Mouse (Mus musculus): ENCODE measurements around the gene Ccdc154. TPM values are rescaled to one million over a fixed set of nuclear protein-coding genes. Genes with fewer than 3 reads are reported as not detected.

The Ccdc154 gene
- total and polyA plus RNA-seq, 3 experiments = 0.04 TPM; not detected in 2

DNA sequence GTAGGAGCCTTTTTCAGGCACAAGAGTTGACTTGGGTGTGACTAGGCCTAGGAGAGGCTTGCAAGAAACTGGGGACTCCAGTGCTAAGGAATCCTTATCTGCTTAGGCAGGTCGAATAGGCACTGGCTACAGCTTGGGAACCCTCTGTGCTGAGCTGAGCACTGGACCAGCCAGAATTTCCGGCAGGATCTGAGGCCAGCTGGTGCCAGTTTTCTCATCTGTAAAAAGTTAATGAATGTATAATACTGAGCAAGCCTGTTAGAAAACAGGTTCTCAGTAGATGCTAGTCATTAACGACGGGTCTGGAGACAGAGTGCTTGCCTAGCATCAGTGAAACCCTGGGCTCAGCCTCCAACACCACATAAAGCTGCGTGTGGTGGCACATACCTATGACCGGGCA, 26.6 kb upstream of the Ccdc154 start:
- in situ Hi-C loops (cut with MboI; ENCODE audit: low pct_ligation_motif_present, low pct_unique_long_range_greater_than_20kb, low sequenced_read_pairs) = no loop called here
- no peak for DNase-seq (ENCODE audit: extremely low read depth)
- TF ChIP-seq CTCF (conservative IDR thresholded peaks at IDR 0.05 in 1 of 2, IDR thresholded peaks at IDR 0.05 in 1 of 2; ENCODE audit: low read depth in 2 of 2, low read length in 2 of 2) = no peak
- TF ChIP-seq ETS1 (conservative IDR thresholded peaks at IDR 0.05; ENCODE audit: low read depth, low read length) = no peak
- TF ChIP-seq TCF12 (IDR thresholded peaks at IDR 0.05; ENCODE audit: low read depth, low read length) = no peak
- no peak for TF ChIP-seq MXI1 (IDR thresholded peaks at IDR 0.05; ENCODE audit: low read depth, low read length)
- no peak for TF ChIP-seq CHD2 (IDR thresholded peaks at IDR 0.05; ENCODE audit: low read length)
- TF ChIP-seq MAX (IDR thresholded peaks at IDR 0.05; ENCODE audit: low read length) = no peak
- no peak for TF ChIP-seq EP300 (IDR thresholded peaks at IDR 0.05; ENCODE audit: low read length)
- no peak for TF ChIP-seq ZC3H11A (IDR thresholded peaks at IDR 0.05; ENCODE audit: low read depth, low read length)
- no peak for TF ChIP-seq E2F4 (IDR thresholded peaks at IDR 0.05; ENCODE audit: insufficient replicate concordance, low read depth, low read length)
- TF ChIP-seq PAX5 (IDR thresholded peaks at IDR 0.05; ENCODE audit: low read length) = no peak
- no peak for TF ChIP-seq USF1 (IDR thresholded peaks at IDR 0.05; ENCODE audit: low read depth, low read length)
- Histone ChIP-seq H3K27ac (ENCODE audit: insufficient read depth, low read depth) (no peak overlapping the region), H3K9ac (ENCODE audit: insufficient read depth, low read depth) (no peak overlapping the region), H3K4me1 (ENCODE audit: control insufficient read depth in 1 of 2, insufficient read depth in 2 of 2) (peaks cover 9 to 24% of the 10 kb centered on the region in 2 experiments), H3K9me3 (replicated peaks; ENCODE audit: low read length) (no peaks in the 10 kb centered on the region), H3K79me2 (replicated peaks; ENCODE audit: control insufficient read depth, extremely low read depth, insufficient read depth, poor library complexity, severe bottlenecking) (peaks cover 6% of the 10 kb centered on the region; the same call in 1 of the 2 replicates), H3K36me3 (replicated peaks in 1 of 2; ENCODE audit: control insufficient read depth in 1 of 2, insufficient read depth in 1 of 2, low read length in 1 of 2) (peaks cover 0 to 42% of the 10 kb centered on the region in 2 experiments), H3K4me3 (replicated peaks in 1 of 3; ENCODE audit: low read depth in 2 of 3, low read length in 2 of 3, poor library complexity in 1 of 3) (no peak overlapping the region), H3K4me2 (ENCODE audit: insufficient read depth, low read depth, poor library complexity, severe bottlenecking) (no peak overlapping the region), H3K27me3 (replicated peaks) (no peaks in the 10 kb centered on the region)
- dilution Hi-C loops (cut with MboI; ENCODE audit: extremely low pct_ligation_motif_present, extremely low pct_unique_long_range_greater_than_20kb, low sequenced_read_pairs) = no loop called here

DNA sequence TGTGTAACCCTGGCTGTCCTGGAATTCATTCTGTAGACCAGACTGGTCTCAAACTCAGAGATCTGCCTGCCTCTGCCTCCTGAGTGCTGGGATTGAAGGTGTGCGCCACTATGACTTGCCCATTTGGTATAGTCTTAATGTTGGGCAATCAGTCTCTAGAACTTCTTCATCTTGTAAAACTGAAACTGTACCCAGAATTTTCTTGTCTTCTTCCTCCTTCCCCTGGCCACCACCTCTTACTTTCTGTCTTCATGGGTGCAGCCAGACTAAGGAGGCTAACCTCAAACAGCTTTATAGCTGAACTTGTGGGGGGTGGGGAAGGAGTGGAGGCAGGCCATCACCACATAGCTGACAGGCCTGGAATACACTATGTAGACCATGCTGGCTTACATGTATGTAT, 23.5 kb upstream of the Ccdc154 start:
- no peak for DNase-seq (ENCODE audit: extremely low read depth)
- H3K9me3 ChIP-seq (replicated peaks; ENCODE audit: low read length) = no peaks in the 10 kb centered on the region
- dilution Hi-C loops (cut with MboI; ENCODE audit: extremely low pct_ligation_motif_present, extremely low pct_unique_long_range_greater_than_20kb, low sequenced_read_pairs) (no loop called here), in situ Hi-C loops (cut with MboI; ENCODE audit: low pct_ligation_motif_present, low pct_unique_long_range_greater_than_20kb, low sequenced_read_pairs) (no loop called here)
- no peak overlapping the region for H3K4me2 ChIP-seq (ENCODE audit: insufficient read depth, low read depth, poor library complexity, severe bottlenecking)
- H3K27me3 ChIP-seq (replicated peaks) = no peaks in the 10 kb centered on the region
- H3K4me1 ChIP-seq (ENCODE audit: control insufficient read depth in 1 of 2, insufficient read depth in 2 of 2) = peaks cover 9 to 21% of the 10 kb centered on the region in 2 experiments
- H3K4me3 ChIP-seq (replicated peaks in 1 of 3; ENCODE audit: low read depth in 2 of 3, low read length in 2 of 3, poor library complexity in 1 of 3) = no peak overlapping the region
- no peak overlapping the region for H3K27ac ChIP-seq (ENCODE audit: insufficient read depth, low read depth)
- peaks cover 3% of the 10 kb centered on the region; the same call in 1 of the 2 replicates for H3K79me2 ChIP-seq (replicated peaks; ENCODE audit: control insufficient read depth, extremely low read depth, insufficient read depth, poor library complexity, severe bottlenecking)
- no peak overlapping the region for H3K9ac ChIP-seq (ENCODE audit: insufficient read depth, low read depth)
- peaks cover 0 to 65% of the 10 kb centered on the region in 2 experiments for H3K36me3 ChIP-seq (replicated peaks in 1 of 2; ENCODE audit: control insufficient read depth in 1 of 2, insufficient read depth in 1 of 2, low read length in 1 of 2)
- no peak for TF ChIP-seq EP300 (IDR thresholded peaks at IDR 0.05; ENCODE audit: low read length)
- TF ChIP-seq MAZ (IDR thresholded peaks at IDR 0.05; ENCODE audit: low read depth, low read length) = no peak
- no peak for TF ChIP-seq POLR2A (IDR thresholded peaks at IDR 0.05; ENCODE audit: low read depth, low read length)
- TF ChIP-seq MAFK (IDR thresholded peaks at IDR 0.05; ENCODE audit: insufficient replicate concordance, low read length) = no peak
- TF ChIP-seq ELF1 (IDR thresholded peaks at IDR 0.05; ENCODE audit: low read depth, low read length) = no peak
- TF ChIP-seq E2F4 (IDR thresholded peaks at IDR 0.05; ENCODE audit: insufficient replicate concordance, low read depth, low read length) = no peak
- TF ChIP-seq ZC3H11A (IDR thresholded peaks at IDR 0.05; ENCODE audit: low read depth, low read length) = no peak
- no peak for TF ChIP-seq IRF4 (IDR thresholded peaks at IDR 0.05; ENCODE audit: low read depth, low read length)

All from CH12.LX (cell line).